Mouse (Mus musculus): ENCODE measurements around the gene Ccdc170. TPM values are rescaled to one million over a fixed set of nuclear protein-coding genes. Genes with fewer than 3 reads are reported as not detected.

Gene Ccdc170
- polyA plus RNA-seq, 1 experiment from 2014 or later = 0.25 TPM

- Histone ChIP-seq H3K4me1 (no peaks in the 10 kb centered on the region), H3K4me3 (no peak overlapping the region), H3K9me3 (replicated peaks) (no peaks in the 10 kb centered on the region), H3K27me3 (no peaks in the 10 kb centered on the region), H3K4me2 (no peak overlapping the region), H3K27ac (no peak overlapping the region), H3K9ac (no peak overlapping the region), H3K36me3 (ENCODE audit: poor library complexity, severe bottlenecking) (no peaks in the 10 kb centered on the region)
- no peak for ATAC-seq
- 87% methylated on average over 1 of the region's 1 CpGs for WGBS
Observed at GRCm38 (mm10) chr10:4483848-4484247, 1.5 kb downstream of the Ccdc170 start.

- Histone ChIP-seq H3K27me3 (no peaks in the 10 kb centered on the region), H3K9ac (no peak overlapping the region), H3K4me3 (no peak overlapping the region), H3K4me2 (no peak overlapping the region), H3K4me1 (no peaks in the 10 kb centered on the region), H3K36me3 (ENCODE audit: poor library complexity, severe bottlenecking) (no peaks in the 10 kb centered on the region), H3K27ac (no peak overlapping the region), H3K9me3 (replicated peaks) (no peaks in the 10 kb centered on the region)
- ATAC-seq = no peak
- WGBS = 87% methylated on average over 9 of the region's 9 CpGs
Observed at GRCm38 (mm10) chr10:4484986-4485385, 2.7 kb downstream of the Ccdc170 start.

- no peak overlapping the region for H3K27ac ChIP-seq
- no peak for ATAC-seq
- no peak overlapping the region for H3K4me2 ChIP-seq
- no peak overlapping the region for H3K4me3 ChIP-seq
- no peaks in the 10 kb centered on the region for H3K27me3 ChIP-seq
- no peak overlapping the region for H3K9ac ChIP-seq
- no peaks in the 10 kb centered on the region for H3K36me3 ChIP-seq (ENCODE audit: poor library complexity, severe bottlenecking)
- WGBS = 69% methylated on average over 5 of the region's 5 CpGs
- H3K4me1 ChIP-seq = no peaks in the 10 kb centered on the region
- no peaks in the 10 kb centered on the region for H3K9me3 ChIP-seq (replicated peaks)
Observed at GRCm38 (mm10) chr10:4489865-4490264, 7.6 kb downstream of the Ccdc170 start.

GRCm38 (mm10) chr10:4491281-4491680, 9.0 kb downstream of the Ccdc170 start:
- Histone ChIP-seq H3K27ac (no peak overlapping the region), H3K4me2 (no peak overlapping the region), H3K9me3 (replicated peaks) (no peaks in the 10 kb centered on the region), H3K36me3 (ENCODE audit: poor library complexity, severe bottlenecking) (no peaks in the 10 kb centered on the region), H3K4me3 (no peak overlapping the region), H3K9ac (no peak overlapping the region), H3K4me1 (no peaks in the 10 kb centered on the region), H3K27me3 (no peaks in the 10 kb centered on the region)
- WGBS = 38% methylated on average over 3 of the region's 3 CpGs
- no peak for ATAC-seq

DNA sequence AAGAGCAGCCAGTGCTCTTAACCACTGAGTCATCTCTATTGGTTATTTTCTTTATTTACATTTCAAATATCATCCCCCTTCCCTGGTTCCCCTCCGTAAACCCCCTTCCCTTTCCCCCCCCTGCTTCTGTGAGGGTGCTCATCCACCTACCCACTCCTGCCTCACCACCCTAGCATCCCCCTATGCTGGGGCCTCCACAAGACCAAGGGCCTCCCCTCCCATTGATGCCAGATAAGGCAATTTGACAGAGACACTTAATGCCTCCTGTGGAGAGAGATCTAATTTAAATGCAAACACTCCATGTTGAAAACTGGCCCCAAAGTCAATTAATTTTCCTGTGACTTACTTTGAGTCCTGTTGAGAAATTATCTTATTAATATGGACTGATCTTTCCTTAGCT, 9.7 kb downstream of the Ccdc170 start:
- H3K9ac ChIP-seq = no peak overlapping the region
- no peaks in the 10 kb centered on the region for H3K27me3 ChIP-seq
- WGBS = 47% methylated on average over 1 of the region's 1 CpGs
- H3K27ac ChIP-seq = no peak overlapping the region
- no peak overlapping the region for H3K4me3 ChIP-seq
- H3K4me1 ChIP-seq = no peaks in the 10 kb centered on the region
- H3K36me3 ChIP-seq (ENCODE audit: poor library complexity, severe bottlenecking) = no peaks in the 10 kb centered on the region
- H3K9me3 ChIP-seq (replicated peaks) = no peaks in the 10 kb centered on the region
- no peak for ATAC-seq
- no peak overlapping the region for H3K4me2 ChIP-seq

DNA sequence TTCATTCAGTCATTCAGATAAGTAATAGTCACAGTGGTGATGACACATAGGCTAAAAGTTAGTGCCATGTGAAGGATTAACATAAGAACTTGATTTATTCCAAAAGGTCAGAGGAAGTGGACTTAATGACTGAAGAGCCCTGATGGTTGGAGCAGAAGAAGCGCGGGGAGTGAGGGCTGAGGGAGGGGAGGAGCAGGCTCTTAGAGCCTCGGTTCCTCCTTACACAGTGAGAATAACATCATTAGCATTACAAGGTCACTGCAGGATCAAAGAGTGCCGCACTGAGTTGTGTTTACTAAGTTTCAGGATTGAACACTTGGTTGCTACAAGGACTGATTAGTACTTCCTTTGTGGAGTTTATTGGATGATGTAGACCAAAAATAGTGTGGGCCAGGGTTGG, 10.6 kb downstream of the Ccdc170 start:
- ATAC-seq = no peak
- H3K4me3 ChIP-seq = no peak overlapping the region
- 15% methylated on average over 4 of the region's 4 CpGs for WGBS
- H3K27ac ChIP-seq = no peak overlapping the region
- no peak overlapping the region for H3K9ac ChIP-seq
- H3K4me1 ChIP-seq = no peaks in the 10 kb centered on the region
- no peaks in the 10 kb centered on the region for H3K9me3 ChIP-seq (replicated peaks)
- no peak overlapping the region for H3K4me2 ChIP-seq
- H3K27me3 ChIP-seq = no peaks in the 10 kb centered on the region
- no peaks in the 10 kb centered on the region for H3K36me3 ChIP-seq (ENCODE audit: poor library complexity, severe bottlenecking)

DNA sequence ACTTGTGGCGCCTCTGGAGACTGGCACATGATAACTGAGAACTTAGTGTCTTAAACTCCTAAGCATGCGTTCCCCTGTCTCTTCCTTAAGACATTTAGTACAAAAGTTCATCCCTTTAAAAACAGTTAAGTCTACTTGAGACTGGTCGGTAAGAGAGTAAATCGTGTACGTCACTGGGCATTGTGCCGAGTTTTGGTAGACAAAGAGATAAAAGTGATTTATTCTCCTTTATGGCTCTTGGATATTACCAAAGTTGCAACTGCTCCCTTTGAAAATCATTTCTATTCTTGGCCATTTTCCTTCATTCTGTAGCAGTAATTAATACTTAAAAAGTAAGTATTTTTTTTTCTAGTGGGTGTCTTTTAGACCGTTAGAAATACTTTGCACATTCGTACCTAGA, 20.9 kb downstream of the Ccdc170 start:
- H3K9ac ChIP-seq = no peak overlapping the region
- no peaks in the 10 kb centered on the region for H3K27me3 ChIP-seq
- 88% methylated on average over 8 of the region's 8 CpGs for WGBS
- no peaks in the 10 kb centered on the region for H3K9me3 ChIP-seq (replicated peaks)
- H3K36me3 ChIP-seq (ENCODE audit: poor library complexity, severe bottlenecking) = no peaks in the 10 kb centered on the region
- no peaks in the 10 kb centered on the region for H3K4me1 ChIP-seq
- H3K27ac ChIP-seq = no peak overlapping the region
- no peak overlapping the region for H3K4me3 ChIP-seq
- H3K4me2 ChIP-seq = no peak overlapping the region
- ATAC-seq = no peak

- Histone ChIP-seq H3K27ac (no peak overlapping the region), H3K4me3 (no peak overlapping the region), H3K9me3 (replicated peaks) (no peaks in the 10 kb centered on the region), H3K27me3 (no peaks in the 10 kb centered on the region), H3K9ac (no peak overlapping the region), H3K36me3 (ENCODE audit: poor library complexity, severe bottlenecking) (no peaks in the 10 kb centered on the region), H3K4me2 (no peak overlapping the region), H3K4me1 (no peaks in the 10 kb centered on the region)
- ATAC-seq = no peak
- 90% methylated on average over 9 of the region's 9 CpGs for WGBS
Observed at GRCm38 (mm10) chr10:4512725-4513124, 30.4 kb downstream of the Ccdc170 start.

GRCm38 (mm10) chr10:4517614-4518013, 35.3 kb downstream of the Ccdc170 start:
- 91% methylated on average over 2 of the region's 2 CpGs for WGBS
- Histone ChIP-seq H3K36me3 (ENCODE audit: poor library complexity, severe bottlenecking) (no peaks in the 10 kb centered on the region), H3K9ac (no peak overlapping the region), H3K27me3 (no peaks in the 10 kb centered on the region), H3K4me3 (no peak overlapping the region), H3K9me3 (replicated peaks) (0 out of 2 replicates have a peak, but pooled peaks cover 3% of the 10 kb centered on the region), H3K27ac (no peak overlapping the region), H3K4me1 (no peaks in the 10 kb centered on the region), H3K4me2 (no peak overlapping the region)
- no peak for ATAC-seq

DNA sequence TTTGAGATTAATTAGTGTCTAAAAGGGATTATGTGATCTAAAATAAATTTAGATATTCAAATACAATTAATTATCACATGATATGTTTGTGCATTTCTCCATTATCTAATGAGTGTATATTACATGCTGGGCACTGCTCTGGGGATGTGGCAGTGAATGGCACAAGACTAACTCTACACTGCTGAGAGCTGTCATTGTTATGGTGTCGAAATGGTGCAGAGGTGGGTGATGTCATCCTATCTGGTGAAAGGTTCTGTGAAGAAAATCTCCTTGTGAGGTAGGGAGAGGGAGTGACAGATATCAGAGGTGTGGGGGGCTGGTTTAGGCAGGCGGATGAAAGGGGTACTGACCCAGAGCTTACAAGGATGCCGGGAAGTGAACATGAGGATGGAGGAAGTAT, 37.3 kb downstream of the Ccdc170 start:
- ATAC-seq = no peak
- H3K4me3 ChIP-seq = no peak overlapping the region
- H3K27me3 ChIP-seq = no peaks in the 10 kb centered on the region
- H3K4me1 ChIP-seq = no peaks in the 10 kb centered on the region
- H3K9me3 ChIP-seq (replicated peaks) = 0 out of 2 replicates have a peak, but pooled peaks cover 3% of the 10 kb centered on the region
- H3K36me3 ChIP-seq (ENCODE audit: poor library complexity, severe bottlenecking) = no peaks in the 10 kb centered on the region
- H3K27ac ChIP-seq = no peak overlapping the region
- 76% methylated on average over 3 of the region's 3 CpGs for WGBS
- no peak overlapping the region for H3K4me2 ChIP-seq
- no peak overlapping the region for H3K9ac ChIP-seq

DNA sequence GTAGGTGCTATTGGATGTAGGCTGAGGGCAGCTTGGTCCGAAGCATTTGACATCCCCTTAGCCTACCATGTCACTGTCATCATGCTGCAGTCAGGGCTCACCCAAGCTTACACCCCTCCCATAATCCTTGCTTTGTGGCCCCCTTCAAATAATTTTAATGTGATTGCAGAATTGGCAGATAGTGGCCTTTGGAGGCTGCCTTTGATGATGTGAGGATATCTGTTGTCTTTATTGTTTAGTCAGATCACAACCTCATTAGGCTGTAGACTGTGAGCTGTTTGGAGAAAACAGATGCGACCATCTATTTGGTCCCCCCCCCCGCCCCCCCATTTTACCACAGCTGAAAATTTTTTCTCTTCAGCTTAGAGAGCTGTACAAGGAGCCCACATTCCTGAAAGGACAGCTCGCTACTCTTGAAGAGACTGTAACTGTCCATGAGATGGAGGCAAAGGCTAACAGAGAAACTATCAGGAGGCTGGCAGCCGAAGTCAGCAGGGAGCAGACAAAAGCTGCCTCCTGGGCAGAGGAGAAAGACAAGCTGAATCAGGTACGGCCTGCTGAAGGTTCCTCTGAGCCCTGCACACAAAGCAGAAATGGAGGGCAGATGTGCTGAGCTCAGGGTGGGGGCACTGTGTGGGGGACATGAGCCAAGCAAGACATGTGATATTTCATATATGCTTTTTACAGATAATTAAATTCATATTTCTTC, 38.2 kb downstream of the Ccdc170 start:
- no peak overlapping the region for H3K4me3 ChIP-seq
- no peak overlapping the region for H3K9ac ChIP-seq
- no peaks in the 10 kb centered on the region for H3K36me3 ChIP-seq (ENCODE audit: poor library complexity, severe bottlenecking)
- H3K4me1 ChIP-seq = no peaks in the 10 kb centered on the region
- H3K27ac ChIP-seq = no peak overlapping the region
- ATAC-seq = no peak; the same call in 1 of the 2 replicates
- 0 out of 2 replicates have a peak, but pooled peaks cover 3% of the 10 kb centered on the region for H3K9me3 ChIP-seq (replicated peaks)
- no peak overlapping the region for H3K4me2 ChIP-seq
- WGBS = 46% methylated on average over 6 of the region's 6 CpGs
- no peaks in the 10 kb centered on the region for H3K27me3 ChIP-seq

GRCm38 (mm10) chr10:4522116-4522515, 39.8 kb downstream of the Ccdc170 start:
- no peak overlapping the region for H3K9ac ChIP-seq
- no peaks in the 10 kb centered on the region for H3K4me1 ChIP-seq
- no peak overlapping the region for H3K4me2 ChIP-seq
- no peak overlapping the region for H3K4me3 ChIP-seq
- H3K9me3 ChIP-seq (replicated peaks) = 0 out of 2 replicates have a peak, but pooled peaks cover 3% of the 10 kb centered on the region
- no peak for ATAC-seq
- H3K36me3 ChIP-seq (ENCODE audit: poor library complexity, severe bottlenecking) = no peaks in the 10 kb centered on the region
- no peak overlapping the region for H3K27ac ChIP-seq
- H3K27me3 ChIP-seq = no peaks in the 10 kb centered on the region
- 93% methylated on average over 3 of the region's 3 CpGs for WGBS

DNA sequence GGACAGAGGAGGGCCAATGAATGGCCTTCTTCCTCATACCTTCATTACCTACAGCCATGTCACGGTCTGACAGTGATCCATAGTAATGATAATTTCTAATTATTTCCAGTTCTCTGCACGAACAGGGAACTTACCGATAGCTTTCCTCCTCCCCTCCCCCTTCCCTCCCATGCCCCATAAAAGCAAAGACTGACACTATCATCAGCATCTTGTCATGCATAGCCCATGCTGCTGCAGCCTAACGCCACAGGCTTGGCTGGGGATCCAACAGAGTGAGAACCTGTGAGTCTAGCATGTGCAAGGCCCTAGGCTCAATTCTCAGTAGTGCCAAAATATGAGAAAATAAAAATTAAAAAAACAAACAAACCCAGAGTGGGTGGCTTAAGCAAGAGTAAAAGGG, 40.8 kb downstream of the Ccdc170 start:
- Histone ChIP-seq H3K4me2 (no peak overlapping the region), H3K27me3 (no peaks in the 10 kb centered on the region), H3K27ac (no peak overlapping the region), H3K36me3 (ENCODE audit: poor library complexity, severe bottlenecking) (no peaks in the 10 kb centered on the region), H3K9ac (no peak overlapping the region), H3K4me1 (no peaks in the 10 kb centered on the region), H3K4me3 (no peak overlapping the region), H3K9me3 (replicated peaks) (0 out of 2 replicates have a peak, but pooled peaks cover 3% of the 10 kb centered on the region)
- WGBS = 43% methylated on average over 4 of the region's 4 CpGs
- no peak for ATAC-seq

Measured in forebrain, embryonic 13.5 days (tissue).